Mouse (Mus musculus): ENCODE measurements at regions not wholly inside any gene's neighbourhood (a gene's known extent, or its start where the extent isn't known, plus 50 kb on each side); places are given as distances from the start of the nearest gene placed in this dataset.
A peak's percentile ranks its signal among the peaks of the same experiment; 100 is the strongest.

- DNase-seq, result peak; percentile 47 to 61
Measured at GRCm38 (mm10) chr1:47854372-47854771, 961.7 kb upstream of the Slc39a10 start.

- no peak for DNase-seq
Measured at GRCm38 (mm10) chr1:47853911-47854310, 961.3 kb upstream of the Slc39a10 start.

- no peak for DNase-seq
Measured at GRCm38 (mm10) chr1:47840811-47841210, 948.2 kb upstream of the Slc39a10 start.

GRCm38 (mm10) chr1:47834072-47834471 lies 941.4 kb upstream of the Slc39a10 start:
- no peak for DNase-seq

- DNase-seq, result no peak
Measured at GRCm38 (mm10) chr1:47827206-47827605, 934.6 kb upstream of the Slc39a10 start.

- DNase-seq, result peak in 1 of 2 experiments; percentile 1
Measured at GRCm38 (mm10) chr1:47809508-47809907, 916.9 kb upstream of the Slc39a10 start.

GRCm38 (mm10) chr1:47794763-47795162 lies 902.1 kb upstream of the Slc39a10 start:
- no peak for DNase-seq
